Mouse (Mus musculus): ENCODE measurements around the gene Gopc. TPM values are rescaled to one million over a fixed set of nuclear protein-coding genes. Genes with fewer than 3 reads are reported as not detected.
A peak's percentile ranks its signal among the peaks of the same experiment; 100 is the strongest.

The Gopc gene
- total and polyA plus RNA-seq, 3 experiments: 1.9 to 15.0 (median 14.1) TPM

- no peak for DNase-seq (ENCODE audit: low spot score)
- no peak for ATAC-seq (ENCODE audit: extremely low read depth, insufficient number of reproducible peaks, low FRiP score, poor library complexity, severe bottlenecking)
- no peak for TF ChIP-seq POLR2AphosphoS5 (IDR thresholded peaks at IDR 0.05; ENCODE audit: insufficient replicate concordance, low read depth, low read length)
- no peak for TF ChIP-seq TAL1 (conservative IDR thresholded peaks at IDR 0.05; ENCODE audit: low read depth, low read length)
- no peak for TF ChIP-seq GATA2 (IDR thresholded peaks at IDR 0.05; ENCODE audit: borderline replicate concordance, low read depth, low read length)
- no peak for TF ChIP-seq CTCF (IDR thresholded peaks at IDR 0.05; ENCODE audit: low read depth, low read length)
- TF ChIP-seq GATA1 (IDR thresholded peaks at IDR 0.05; ENCODE audit: borderline replicate concordance, low read length): no peak
- H3K27me3 ChIP-seq (ENCODE audit: insufficient read depth, low read length): no peaks in the 10 kb centered on the region
- H3K4me3 ChIP-seq (ENCODE audit: low read depth, low read length): no peak overlapping the region
- H3K9me3 ChIP-seq (replicated peaks): no peaks in the 10 kb centered on the region
- peaks cover 12% of the 10 kb centered on the region for H3K4me1 ChIP-seq (ENCODE audit: insufficient read depth, low read depth, low read length)
- H3K36me3 ChIP-seq (replicated peaks): peaks cover 19% of the 10 kb centered on the region
Observed at GRCm38 (mm10) chr10:52421716-52422115, 39.8 kb upstream of the Gopc start.

DNA sequence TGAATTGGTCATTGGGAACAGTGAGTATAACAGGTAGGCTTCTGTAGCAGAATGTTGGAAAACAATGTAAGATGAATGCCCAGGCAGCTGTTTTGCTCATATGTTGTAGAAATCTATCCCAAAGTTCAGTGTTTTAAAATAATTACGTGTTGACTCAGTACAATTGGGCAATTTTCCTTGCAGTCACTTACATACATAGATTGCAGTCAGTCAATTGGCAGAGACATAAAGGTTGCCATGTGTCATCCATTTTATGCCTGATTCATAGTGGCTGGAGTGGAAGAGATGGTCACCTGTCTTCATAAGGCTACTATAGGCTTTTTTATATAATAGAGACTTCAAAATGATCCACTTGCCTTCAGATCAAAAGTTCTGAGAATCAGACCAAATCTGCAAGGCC, 38.6 kb upstream of the Gopc start:
- no peak overlapping the region for H3K4me3 ChIP-seq (ENCODE audit: low read depth, low read length)
- no peaks in the 10 kb centered on the region for H3K9me3 ChIP-seq (replicated peaks)
- H3K36me3 ChIP-seq (replicated peaks): peaks cover 14% of the 10 kb centered on the region
- peaks cover 16% of the 10 kb centered on the region for H3K4me1 ChIP-seq (ENCODE audit: insufficient read depth, low read depth, low read length)
- ATAC-seq (ENCODE audit: extremely low read depth, insufficient number of reproducible peaks, low FRiP score, poor library complexity, severe bottlenecking) (no peak), DNase-seq (ENCODE audit: low spot score) (no peak)
- TF ChIP-seq GATA2 (IDR thresholded peaks at IDR 0.05; ENCODE audit: borderline replicate concordance, low read depth, low read length) (no peak), CTCF (IDR thresholded peaks at IDR 0.05; ENCODE audit: low read depth, low read length) (no peak), GATA1 (IDR thresholded peaks at IDR 0.05; ENCODE audit: borderline replicate concordance, low read length) (no peak), TAL1 (conservative IDR thresholded peaks at IDR 0.05; ENCODE audit: low read depth, low read length) (no peak), POLR2AphosphoS5 (IDR thresholded peaks at IDR 0.05; ENCODE audit: insufficient replicate concordance, low read depth, low read length) (no peak)
- no peaks in the 10 kb centered on the region for H3K27me3 ChIP-seq (ENCODE audit: insufficient read depth, low read length)

DNA sequence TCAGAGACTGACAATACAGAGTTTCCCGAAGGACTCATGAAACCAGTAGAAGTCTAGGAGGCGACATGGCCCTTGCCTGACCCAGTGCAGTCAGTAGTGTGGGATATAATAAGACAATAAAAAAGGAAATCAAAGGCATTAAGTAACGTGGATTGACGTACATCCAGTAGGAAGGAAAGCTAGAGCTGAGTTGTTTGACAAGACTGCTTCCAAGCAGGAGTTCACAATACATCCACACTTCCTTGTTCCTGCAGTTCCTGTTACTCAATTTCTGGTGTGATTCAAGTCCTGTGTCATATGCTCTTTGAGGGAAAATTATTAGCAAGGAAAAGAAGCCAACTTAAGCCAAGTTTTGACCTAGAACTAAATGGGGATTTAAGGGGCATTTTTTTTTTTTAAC, 37.5 kb upstream of the Gopc start:
- Histone ChIP-seq H3K9me3 (replicated peaks) (no peaks in the 10 kb centered on the region), H3K27me3 (ENCODE audit: insufficient read depth, low read length) (no peaks in the 10 kb centered on the region), H3K36me3 (replicated peaks) (peaks cover 11% of the 10 kb centered on the region), H3K4me3 (ENCODE audit: low read depth, low read length) (no peak overlapping the region; the same call in 1 of the 2 replicates), H3K4me1 (ENCODE audit: insufficient read depth, low read depth, low read length) (peaks cover 16% of the 10 kb centered on the region)
- TF ChIP-seq CTCF (IDR thresholded peaks at IDR 0.05; ENCODE audit: low read depth, low read length) (no peak), POLR2AphosphoS5 (IDR thresholded peaks at IDR 0.05; ENCODE audit: insufficient replicate concordance, low read depth, low read length) (no peak), GATA1 (IDR thresholded peaks at IDR 0.05; ENCODE audit: borderline replicate concordance, low read length) (no peak), TAL1 (conservative IDR thresholded peaks at IDR 0.05; ENCODE audit: low read depth, low read length) (no peak), GATA2 (IDR thresholded peaks at IDR 0.05; ENCODE audit: borderline replicate concordance, low read depth, low read length) (no peak)
- DNase-seq (ENCODE audit: low spot score) (no peak), ATAC-seq (ENCODE audit: extremely low read depth, insufficient number of reproducible peaks, low FRiP score, poor library complexity, severe bottlenecking) (no peak)

DNA sequence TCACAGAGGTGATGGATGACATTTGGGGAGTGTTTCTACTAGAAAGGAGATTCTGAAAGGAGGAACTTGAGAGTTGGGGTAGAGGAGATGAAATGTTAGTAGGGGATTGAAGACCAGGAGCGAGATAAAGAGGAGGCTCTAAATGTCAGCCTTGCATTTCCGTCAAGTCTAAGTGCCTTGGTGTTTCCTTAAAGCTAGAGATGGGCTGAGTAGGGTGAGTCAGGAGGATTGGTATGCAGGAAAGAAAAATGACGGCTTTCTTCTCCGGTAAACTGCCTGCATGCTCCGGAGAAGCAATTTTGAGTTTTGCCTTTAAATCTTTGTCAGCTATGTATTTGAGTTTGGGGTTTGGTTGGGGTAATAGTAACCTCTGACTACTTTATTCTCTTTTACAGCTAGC, 37.0 kb upstream of the Gopc start:
- no peaks in the 10 kb centered on the region for H3K27me3 ChIP-seq (ENCODE audit: insufficient read depth, low read length)
- TF ChIP-seq GATA2 (IDR thresholded peaks at IDR 0.05; ENCODE audit: borderline replicate concordance, low read depth, low read length) (no peak), TAL1 (conservative IDR thresholded peaks at IDR 0.05; ENCODE audit: low read depth, low read length) (no peak), CTCF (IDR thresholded peaks at IDR 0.05; ENCODE audit: low read depth, low read length) (no peak), POLR2AphosphoS5 (IDR thresholded peaks at IDR 0.05; ENCODE audit: insufficient replicate concordance, low read depth, low read length) (no peak), GATA1 (IDR thresholded peaks at IDR 0.05; ENCODE audit: borderline replicate concordance, low read length) (no peak)
- DNase-seq (ENCODE audit: low spot score) (no peak), ATAC-seq (ENCODE audit: extremely low read depth, insufficient number of reproducible peaks, low FRiP score, poor library complexity, severe bottlenecking) (no peak)
- peaks cover 16% of the 10 kb centered on the region for H3K4me1 ChIP-seq (ENCODE audit: insufficient read depth, low read depth, low read length)
- no peaks in the 10 kb centered on the region for H3K9me3 ChIP-seq (replicated peaks)
- peak overlapping the region; percentile 93; the same call in 1 of the 2 replicates for H3K4me3 ChIP-seq (ENCODE audit: low read depth, low read length)
- peaks cover 11% of the 10 kb centered on the region for H3K36me3 ChIP-seq (replicated peaks)

DNA sequence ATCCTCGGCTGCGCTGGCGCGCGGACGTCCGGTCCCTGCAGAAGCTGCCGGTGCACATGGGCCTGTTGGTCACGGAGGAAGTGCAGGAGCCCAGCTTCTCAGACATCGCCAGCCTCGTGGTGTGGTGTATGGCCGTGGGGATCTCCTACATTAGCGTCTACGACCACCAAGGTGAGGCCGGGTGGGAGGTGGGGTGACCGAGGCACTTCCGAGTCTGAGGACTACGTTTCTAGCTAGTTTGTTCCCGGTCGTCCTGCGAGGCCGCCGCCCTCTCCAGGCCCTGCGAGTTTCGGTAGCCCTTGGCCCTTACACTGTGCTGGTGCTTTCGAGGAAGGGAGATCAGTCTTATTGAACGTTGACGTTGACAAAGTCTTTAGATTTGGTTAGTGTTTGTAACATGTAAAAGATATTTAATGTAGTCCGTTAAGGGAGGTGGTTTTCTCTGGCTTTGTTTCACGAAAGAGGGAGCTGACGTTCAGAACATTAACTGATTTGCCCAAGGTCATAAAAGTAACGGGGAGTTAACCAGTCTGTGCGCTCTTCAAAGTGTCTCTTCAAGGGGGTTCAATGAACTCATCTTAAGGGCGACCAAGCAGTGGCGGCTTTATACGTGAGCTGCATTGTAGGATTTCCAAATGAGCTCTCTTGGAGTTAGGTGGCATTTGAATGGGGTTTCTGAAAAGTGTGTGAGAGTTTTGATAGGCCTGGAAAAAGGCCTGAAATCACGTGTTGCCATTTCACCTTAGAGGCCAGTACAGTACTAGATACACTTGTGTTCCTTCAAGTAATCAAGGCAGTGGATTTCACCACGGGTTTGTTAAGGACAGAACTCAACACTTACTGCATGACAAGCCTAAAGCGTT, 36.3 kb upstream of the Gopc start:
- H3K4me1 ChIP-seq (ENCODE audit: insufficient read depth, low read depth, low read length): peaks cover 16% of the 10 kb centered on the region
- H3K36me3 ChIP-seq (replicated peaks): peaks cover 11% of the 10 kb centered on the region
- peak overlapping the region; percentile 93 for H3K4me3 ChIP-seq (ENCODE audit: low read depth, low read length)
- H3K27me3 ChIP-seq (ENCODE audit: insufficient read depth, low read length): no peaks in the 10 kb centered on the region
- H3K9me3 ChIP-seq (replicated peaks): no peaks in the 10 kb centered on the region
- DNase-seq (ENCODE audit: low spot score): peak; percentile 1
- ATAC-seq (ENCODE audit: extremely low read depth, insufficient number of reproducible peaks, low FRiP score, poor library complexity, severe bottlenecking): no peak
- TF ChIP-seq TAL1 (conservative IDR thresholded peaks at IDR 0.05; ENCODE audit: low read depth, low read length): no peak
- no peak for TF ChIP-seq CTCF (IDR thresholded peaks at IDR 0.05; ENCODE audit: low read depth, low read length)
- no peak for TF ChIP-seq GATA2 (IDR thresholded peaks at IDR 0.05; ENCODE audit: borderline replicate concordance, low read depth, low read length)
- no peak for TF ChIP-seq GATA1 (IDR thresholded peaks at IDR 0.05; ENCODE audit: borderline replicate concordance, low read length)
- no peak for TF ChIP-seq POLR2AphosphoS5 (IDR thresholded peaks at IDR 0.05; ENCODE audit: insufficient replicate concordance, low read depth, low read length)

DNA sequence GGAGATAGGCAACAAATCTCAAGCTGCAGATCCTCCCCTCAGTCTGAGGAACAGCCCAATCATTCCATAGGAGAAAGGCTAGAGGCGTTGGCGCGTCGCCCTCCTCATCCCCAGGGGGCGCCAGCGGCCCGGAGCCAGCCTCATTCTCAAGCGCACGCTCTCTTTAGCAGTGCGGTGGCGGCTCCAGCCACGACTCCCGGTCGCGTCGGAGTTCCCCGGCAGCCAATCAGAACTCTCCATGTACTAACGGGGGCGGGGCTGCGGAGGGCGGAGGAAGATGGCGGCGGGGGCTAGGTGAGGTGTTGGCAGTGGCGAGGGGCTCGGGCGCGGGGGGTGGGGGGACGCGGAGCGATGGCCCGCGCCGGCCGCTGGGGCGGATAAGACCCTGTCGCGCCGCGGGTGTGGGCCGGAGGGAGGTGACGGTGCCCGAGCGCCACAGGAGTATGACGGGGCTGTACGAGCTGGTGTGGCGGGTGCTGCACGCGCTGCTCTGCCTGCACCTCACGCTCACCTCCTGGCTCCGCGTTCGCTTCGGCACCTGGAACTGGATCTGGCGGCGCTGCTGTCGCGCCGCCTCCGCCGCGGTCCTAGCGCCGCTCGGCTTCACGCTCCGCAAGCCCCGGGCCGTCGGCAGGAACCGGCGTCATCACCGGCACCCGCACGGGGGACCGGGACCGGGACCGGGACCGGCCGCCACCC, 35.5 kb upstream of the Gopc start, which contains the start of gene Nus1:
Gene Nus1 (plus strand): TSS at position 249 of the 699 bp plus-strand sequence.
- ATAC-seq (ENCODE audit: extremely low read depth, insufficient number of reproducible peaks, low FRiP score, poor library complexity, severe bottlenecking) (peak; percentile 95), DNase-seq (ENCODE audit: low spot score) (peak; percentile 74)
- H3K9me3 ChIP-seq (replicated peaks): no peaks in the 10 kb centered on the region
- H3K4me3 ChIP-seq (ENCODE audit: low read depth, low read length): peak within 1 kb of the TSS; percentile 93
- 0 out of 2 replicates have a peak, but pooled peaks cover 2% of the 10 kb centered on the region for H3K27me3 ChIP-seq (ENCODE audit: insufficient read depth, low read length)
- TF ChIP-seq GATA1 (IDR thresholded peaks at IDR 0.05; ENCODE audit: borderline replicate concordance, low read length) (no peak), CTCF (IDR thresholded peaks at IDR 0.05; ENCODE audit: low read depth, low read length) (0 out of 2 replicates have a peak, but pooled peaks have one; percentile 9)
- H3K36me3 ChIP-seq (replicated peaks): peaks cover 11% of the 10 kb centered on the region
- H3K4me1 ChIP-seq (ENCODE audit: insufficient read depth, low read depth, low read length): peaks cover 16% of the 10 kb centered on the region
